Mouse (Mus musculus): Measurements from ENCODE around the gene Hoxc9. TPM values are rescaled to one million over a fixed set of nuclear protein-coding genes. Genes with fewer than 3 reads are reported as not detected.

The Hoxc9 gene
- polyA plus RNA-seq, 1 experiment from 2014 or later: not detected

DNA sequence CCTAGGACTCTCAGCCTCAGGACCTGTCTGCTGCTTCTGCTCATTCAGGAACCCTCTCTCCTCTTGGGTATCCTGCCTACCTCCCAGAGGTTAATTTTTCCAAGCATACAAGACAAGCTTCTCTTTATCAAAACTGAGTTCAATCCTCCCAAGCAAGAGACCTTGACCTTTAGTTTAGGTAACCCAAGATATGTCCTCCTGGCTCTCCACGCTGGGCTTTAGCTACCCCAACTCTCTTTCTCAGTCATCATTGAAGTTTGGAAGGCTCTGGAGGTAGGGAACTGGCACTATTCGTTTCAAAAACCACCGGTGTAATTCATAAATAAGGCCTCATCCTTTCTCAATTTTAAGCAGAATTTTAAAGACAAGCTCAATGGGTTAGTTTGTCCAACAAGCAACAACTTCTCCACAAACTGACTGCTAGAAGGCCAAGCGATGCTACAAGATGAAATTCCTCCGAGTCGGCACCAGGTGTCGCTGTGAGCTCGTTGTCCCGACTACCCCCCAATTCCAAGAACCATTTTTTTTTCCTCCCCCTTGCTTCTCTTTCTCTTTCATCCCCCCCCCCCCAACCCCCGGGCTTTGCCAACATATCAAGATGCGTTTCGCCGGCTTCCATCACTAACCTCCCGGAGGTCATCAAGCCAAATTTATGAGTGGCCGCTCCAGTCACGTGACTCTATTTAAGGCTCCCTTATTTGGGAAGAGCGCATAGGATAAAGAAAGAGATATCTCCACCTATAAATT is 37.2 kb downstream of the Hoxc9 start:
- WGBS (ENCODE audit: insufficient replicate concordance): 3% methylated on average over 17 of the region's 17 CpGs
- H3K9me3 ChIP-seq (replicated peaks; ENCODE audit: control insufficient read depth, low read length): no peaks in the 10 kb centered on the region
- no peaks in the 10 kb centered on the region for H3K36me3 ChIP-seq (ENCODE audit: control insufficient read depth, insufficient read depth, low read length)
- H3K9ac ChIP-seq (ENCODE audit: low read depth, low read length): no peak overlapping the region
- H3K27ac ChIP-seq (ENCODE audit: low read depth, low read length): no peak overlapping the region
- 0 out of 2 replicates have a peak, but pooled peaks cover 3% of the 10 kb centered on the region for H3K4me1 ChIP-seq (ENCODE audit: control insufficient read depth, insufficient read depth, low read length)
- no peak for ATAC-seq (replicated peaks; ENCODE audit: insufficient number of reproducible peaks, low FRiP score, low TSS enrichment)
- H3K4me3 ChIP-seq (ENCODE audit: low read depth, low read length): no peak overlapping the region
- H3K4me2 ChIP-seq: 0 out of 2 replicates have a peak overlapping the region, but pooled peaks have one; percentile 1
- H3K27me3 ChIP-seq (ENCODE audit: control insufficient read depth, insufficient read depth, low read length): peaks cover 98% of the 10 kb centered on the region

DNA sequence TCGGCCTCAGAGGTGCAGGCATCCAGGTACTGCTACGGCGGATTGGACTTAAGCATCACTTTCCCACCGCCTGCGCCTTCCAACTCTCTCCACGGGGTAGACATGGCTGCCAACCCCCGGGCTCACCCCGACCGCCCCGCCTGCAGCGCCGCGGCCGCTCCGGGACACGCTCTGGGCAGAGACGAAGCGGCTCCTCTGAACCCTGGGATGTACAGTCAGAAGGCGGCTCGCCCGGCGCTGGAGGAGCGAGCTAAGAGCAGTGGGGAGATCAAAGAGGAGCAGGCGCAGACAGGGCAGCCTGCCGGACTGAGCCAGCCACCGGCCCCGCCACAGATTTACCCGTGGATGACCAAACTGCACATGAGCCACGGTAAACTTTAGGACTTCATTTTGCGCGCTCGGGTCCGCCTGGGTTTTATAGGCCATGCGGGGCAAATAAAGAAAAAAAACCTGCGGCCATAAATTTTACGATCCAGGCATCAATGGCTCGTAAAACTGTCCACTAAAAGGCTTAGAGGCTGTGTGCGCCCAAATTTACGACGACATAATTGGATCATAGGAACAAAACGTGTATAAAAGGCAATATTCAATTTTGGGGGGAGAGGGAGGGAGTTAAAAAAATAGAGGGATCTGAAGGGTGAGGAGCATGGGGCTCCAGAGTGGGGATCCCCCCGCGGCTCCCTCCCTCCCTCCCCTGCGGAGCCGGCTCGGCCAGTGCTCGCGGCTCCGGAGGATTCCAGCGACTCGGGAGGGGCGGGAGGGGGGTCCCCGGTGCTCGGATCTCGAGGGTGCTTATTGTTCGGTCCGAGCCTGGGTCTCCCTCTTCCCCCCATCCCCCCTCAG is 38.1 kb downstream of the Hoxc9 start:
- 0 out of 2 replicates have a peak, but pooled peaks cover 3% of the 10 kb centered on the region for H3K4me1 ChIP-seq (ENCODE audit: control insufficient read depth, insufficient read depth, low read length)
- no peak overlapping the region for H3K9ac ChIP-seq (ENCODE audit: low read depth, low read length)
- peak overlapping the region; percentile 20 for H3K4me3 ChIP-seq (ENCODE audit: low read depth, low read length)
- no peaks in the 10 kb centered on the region for H3K36me3 ChIP-seq (ENCODE audit: control insufficient read depth, insufficient read depth, low read length)
- H3K4me2 ChIP-seq: peak overlapping the region; percentile 44
- 0 out of 2 replicates have a peak, but pooled peaks have one; percentile 40 for ATAC-seq (replicated peaks; ENCODE audit: insufficient number of reproducible peaks, low FRiP score, low TSS enrichment)
- H3K27me3 ChIP-seq (ENCODE audit: control insufficient read depth, insufficient read depth, low read length): peaks cover 98% of the 10 kb centered on the region
- 1% methylated on average over 54 of the region's 57 CpGs for WGBS (ENCODE audit: insufficient replicate concordance)
- no peak overlapping the region for H3K27ac ChIP-seq (ENCODE audit: low read depth, low read length)
- H3K9me3 ChIP-seq (replicated peaks; ENCODE audit: control insufficient read depth, low read length): no peaks in the 10 kb centered on the region

DNA sequence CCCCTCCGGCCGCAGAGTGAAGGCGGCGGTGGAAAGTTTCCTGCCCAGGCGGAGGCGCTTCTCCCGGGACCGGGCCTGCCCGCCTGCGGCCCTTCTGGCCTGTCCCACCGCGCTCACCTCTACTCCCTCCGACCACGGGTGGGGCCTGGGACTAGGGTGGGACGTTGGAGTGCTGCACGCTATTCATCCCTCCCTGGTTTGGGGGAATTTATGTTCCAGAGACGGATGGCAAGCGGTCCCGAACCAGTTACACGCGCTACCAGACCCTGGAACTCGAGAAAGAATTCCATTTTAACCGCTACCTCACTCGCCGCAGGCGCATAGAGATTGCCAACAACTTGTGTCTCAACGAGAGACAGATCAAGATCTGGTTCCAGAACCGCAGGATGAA is 38.8 kb downstream of the Hoxc9 start:
- H3K4me1 ChIP-seq (ENCODE audit: control insufficient read depth, insufficient read depth, low read length): 0 out of 2 replicates have a peak, but pooled peaks cover 3% of the 10 kb centered on the region
- no peaks in the 10 kb centered on the region for H3K36me3 ChIP-seq (ENCODE audit: control insufficient read depth, insufficient read depth, low read length)
- ATAC-seq (replicated peaks; ENCODE audit: insufficient number of reproducible peaks, low FRiP score, low TSS enrichment): no peak
- H3K4me2 ChIP-seq: peak overlapping the region; percentile 44; the same call in 1 of the 2 replicates
- H3K27me3 ChIP-seq (ENCODE audit: control insufficient read depth, insufficient read depth, low read length): peaks cover 98% of the 10 kb centered on the region
- WGBS (ENCODE audit: insufficient replicate concordance): under 1% methylated on average over 26 of the region's 28 CpGs
- H3K27ac ChIP-seq (ENCODE audit: low read depth, low read length): no peak overlapping the region
- H3K4me3 ChIP-seq (ENCODE audit: low read depth, low read length): peak overlapping the region; percentile 11; the same call in 1 of the 2 replicates
- H3K9ac ChIP-seq (ENCODE audit: low read depth, low read length): no peak overlapping the region
- no peaks in the 10 kb centered on the region for H3K9me3 ChIP-seq (replicated peaks; ENCODE audit: control insufficient read depth, low read length)

DNA sequence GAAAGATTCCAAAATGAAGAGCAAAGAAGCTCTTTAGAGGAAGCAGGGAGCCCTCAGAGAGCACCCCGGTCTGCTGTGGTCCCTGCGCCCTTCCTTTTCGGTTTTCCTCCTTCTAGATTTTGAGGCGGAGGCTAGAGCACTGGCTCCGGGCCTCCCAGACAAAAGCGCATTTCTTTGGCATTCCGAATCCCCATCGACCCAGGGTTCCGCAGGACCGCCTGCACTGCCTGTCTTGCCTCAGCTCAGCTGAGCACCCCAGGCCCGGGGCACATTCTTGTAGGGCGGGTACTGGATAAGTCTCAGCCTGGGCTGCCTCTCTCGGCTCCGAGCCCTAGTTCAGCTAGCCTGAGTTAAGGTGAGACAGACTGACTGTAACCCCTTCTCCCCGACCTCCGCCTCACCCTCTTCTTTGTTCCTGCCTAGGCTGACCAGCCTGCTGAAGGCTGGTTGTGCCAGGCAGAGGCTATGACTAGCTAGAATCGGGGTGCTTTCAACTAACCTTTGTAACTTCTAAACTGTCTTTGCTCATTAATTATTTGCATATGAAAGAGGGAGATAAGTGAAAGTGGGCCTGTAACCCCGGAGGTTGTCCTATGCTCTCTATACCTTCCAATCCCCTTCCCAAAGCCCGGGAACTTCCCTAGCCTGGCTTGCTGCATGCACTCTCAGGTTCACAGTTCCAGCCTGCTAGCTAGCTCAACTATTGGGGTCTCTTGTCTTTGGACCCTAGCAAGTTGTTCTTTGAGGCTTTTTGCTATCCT is 39.3 kb downstream of the Hoxc9 start:
- Histone ChIP-seq H3K4me1 (ENCODE audit: control insufficient read depth, insufficient read depth, low read length) (0 out of 2 replicates have a peak, but pooled peaks cover 3% of the 10 kb centered on the region), H3K4me2 (no peak overlapping the region), H3K9me3 (replicated peaks; ENCODE audit: control insufficient read depth, low read length) (no peaks in the 10 kb centered on the region), H3K27ac (ENCODE audit: low read depth, low read length) (no peak overlapping the region), H3K9ac (ENCODE audit: low read depth, low read length) (no peak overlapping the region), H3K36me3 (ENCODE audit: control insufficient read depth, insufficient read depth, low read length) (no peaks in the 10 kb centered on the region), H3K4me3 (ENCODE audit: low read depth, low read length) (peak overlapping the region; percentile 11; the same call in 1 of the 2 replicates), H3K27me3 (ENCODE audit: control insufficient read depth, insufficient read depth, low read length) (peaks cover 98% of the 10 kb centered on the region)
- ATAC-seq (replicated peaks; ENCODE audit: insufficient number of reproducible peaks, low FRiP score, low TSS enrichment): no peak
- 2% methylated on average over 19 of the region's 19 CpGs for WGBS (ENCODE audit: insufficient replicate concordance)

DNA sequence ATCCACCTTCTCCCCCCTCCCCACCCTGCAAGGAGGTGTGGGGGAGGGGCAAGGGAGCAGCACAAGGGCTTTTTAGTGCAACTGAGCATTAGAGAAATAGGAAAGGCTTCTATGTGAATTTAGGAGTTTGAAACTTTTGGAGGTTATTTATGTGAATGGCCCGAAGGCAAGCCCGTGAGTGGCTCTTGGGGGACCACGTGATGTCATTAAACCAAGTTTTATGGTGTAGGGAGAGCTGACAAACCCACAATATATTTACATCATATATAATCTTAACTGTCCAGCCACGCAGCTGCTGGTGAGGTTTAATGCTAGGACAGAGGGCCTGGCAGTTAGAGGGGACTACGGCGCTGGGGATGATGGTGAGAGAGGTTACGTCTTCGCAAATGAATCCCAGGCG is 42.4 kb downstream of the Hoxc9 start, which contains the start of gene Hoxc4:
Hoxc4 (plus strand) TSS at position 299 of the 400 bp plus-strand sequence.
- H3K4me1 ChIP-seq (ENCODE audit: control insufficient read depth, insufficient read depth, low read length): 0 out of 2 replicates have a peak, but pooled peaks cover 3% of the 10 kb centered on the region

DNA sequence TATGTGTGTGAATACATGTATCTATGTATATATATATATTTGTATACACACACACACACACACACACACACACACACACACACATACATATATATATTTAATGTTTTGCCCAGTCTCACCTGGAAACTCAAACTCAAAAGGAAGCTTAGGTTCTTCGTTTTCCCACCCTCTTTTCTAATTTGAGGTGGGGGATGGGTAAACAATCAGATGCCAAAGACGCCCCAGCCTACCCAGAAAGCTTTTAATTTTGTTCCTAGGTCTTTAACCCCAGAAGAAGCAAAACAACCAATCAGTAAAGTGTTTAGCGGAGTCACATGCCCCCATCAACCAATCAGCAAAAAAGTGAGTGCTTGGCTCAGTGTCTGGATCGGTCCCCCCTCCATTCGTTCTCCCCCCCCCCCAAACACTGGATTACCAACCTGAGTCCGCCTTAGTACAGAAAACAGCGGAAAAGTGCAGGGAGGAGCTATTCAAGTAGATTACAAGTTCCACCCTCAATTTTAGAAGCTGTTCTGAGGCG is 44.7 kb downstream of the Hoxc9 start:
- H3K9me3 ChIP-seq (replicated peaks; ENCODE audit: control insufficient read depth, low read length): no peaks in the 10 kb centered on the region

More for the DNA sequence above, 42.4 kb downstream of the Hoxc9 start, which contains the start of gene Hoxc4:
- Histone ChIP-seq H3K27ac (ENCODE audit: low read depth, low read length) (no peak within 1 kb of the TSS), H3K9ac (ENCODE audit: low read depth, low read length) (no peak within 1 kb of the TSS), H3K27me3 (ENCODE audit: control insufficient read depth, insufficient read depth, low read length) (peaks cover 99% of the 10 kb centered on the region), H3K36me3 (ENCODE audit: control insufficient read depth, insufficient read depth, low read length) (no peaks in the 10 kb centered on the region), H3K4me3 (ENCODE audit: low read depth, low read length) (no peak within 1 kb of the TSS), H3K9me3 (replicated peaks; ENCODE audit: control insufficient read depth, low read length) (no peaks in the 10 kb centered on the region), H3K4me2 (no peak within 1 kb of the TSS)
- 9% methylated on average over 9 of the region's 9 CpGs for WGBS (ENCODE audit: insufficient replicate concordance)
- no peak for ATAC-seq (replicated peaks; ENCODE audit: insufficient number of reproducible peaks, low FRiP score, low TSS enrichment)

DNA sequence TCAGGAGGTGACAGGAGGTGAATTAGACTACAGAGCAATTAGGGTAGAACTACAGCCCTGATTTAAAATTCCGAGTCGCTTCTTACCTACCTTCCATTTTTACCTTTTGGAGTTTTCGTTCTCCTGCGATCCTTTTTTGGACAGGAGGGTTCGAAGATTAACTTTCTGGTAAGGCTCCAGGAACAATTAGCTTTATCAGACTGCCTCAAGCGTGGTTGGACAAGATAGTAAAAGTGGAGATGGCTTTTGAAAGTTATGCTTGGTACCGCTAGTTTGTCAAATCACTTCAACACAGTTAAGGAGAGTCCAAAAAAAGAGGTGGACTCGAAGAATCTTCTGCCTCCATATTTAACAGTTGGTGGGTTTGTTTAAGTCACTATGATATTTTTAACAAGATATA is 45.3 kb downstream of the Hoxc9 start:
- no peak overlapping the region for H3K4me2 ChIP-seq
- no peak for ATAC-seq (replicated peaks; ENCODE audit: insufficient number of reproducible peaks, low FRiP score, low TSS enrichment)

More for the DNA sequence above, 44.7 kb downstream of the Hoxc9 start:
- Histone ChIP-seq H3K27ac (ENCODE audit: low read depth, low read length) (no peak overlapping the region), H3K4me2 (no peak overlapping the region), H3K27me3 (ENCODE audit: control insufficient read depth, insufficient read depth, low read length) (peaks cover 96% of the 10 kb centered on the region), H3K9ac (ENCODE audit: low read depth, low read length) (no peak overlapping the region), H3K4me3 (ENCODE audit: low read depth, low read length) (no peak overlapping the region), H3K36me3 (ENCODE audit: control insufficient read depth, insufficient read depth, low read length) (no peaks in the 10 kb centered on the region), H3K4me1 (ENCODE audit: control insufficient read depth, insufficient read depth, low read length) (no peaks in the 10 kb centered on the region)
- WGBS (ENCODE audit: insufficient replicate concordance): 2% methylated on average over 8 of the region's 8 CpGs
- no peak for ATAC-seq (replicated peaks; ENCODE audit: insufficient number of reproducible peaks, low FRiP score, low TSS enrichment)

DNA sequence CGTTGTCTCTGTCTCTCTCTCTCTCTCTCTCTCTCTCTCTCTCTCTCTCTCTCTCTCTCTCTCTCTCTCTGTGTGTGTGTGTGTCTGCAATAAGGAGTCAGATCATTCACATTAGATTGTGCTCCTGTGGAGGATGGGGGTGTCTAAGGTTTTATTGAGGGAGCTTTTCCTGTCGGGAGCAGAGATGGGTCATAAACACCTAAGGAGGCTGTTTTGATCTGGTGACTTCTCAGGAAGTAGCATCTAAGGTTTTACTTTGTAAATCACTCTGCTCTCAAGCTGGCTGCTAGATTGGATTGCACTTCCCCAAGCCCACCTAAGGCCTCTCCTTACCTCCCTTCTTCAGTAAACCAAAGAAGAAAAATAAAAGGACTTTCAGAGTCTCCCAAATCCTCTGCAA is 47.9 kb downstream of the Hoxc9 start:
- Histone ChIP-seq H3K9me3 (replicated peaks; ENCODE audit: control insufficient read depth, low read length) (no peaks in the 10 kb centered on the region), H3K4me3 (ENCODE audit: low read depth, low read length) (no peak overlapping the region), H3K36me3 (ENCODE audit: control insufficient read depth, insufficient read depth, low read length) (no peaks in the 10 kb centered on the region), H3K4me1 (ENCODE audit: control insufficient read depth, insufficient read depth, low read length) (no peaks in the 10 kb centered on the region), H3K9ac (ENCODE audit: low read depth, low read length) (no peak overlapping the region), H3K27me3 (ENCODE audit: control insufficient read depth, insufficient read depth, low read length) (peaks cover 94% of the 10 kb centered on the region), H3K27ac (ENCODE audit: low read depth, low read length) (no peak overlapping the region), H3K4me2 (no peak overlapping the region)
- ATAC-seq (replicated peaks; ENCODE audit: insufficient number of reproducible peaks, low FRiP score, low TSS enrichment): no peak
- WGBS (ENCODE audit: insufficient replicate concordance): 0% methylated on average over 2 of the region's 2 CpGs

More for the DNA sequence above, 45.3 kb downstream of the Hoxc9 start:
- H3K4me3 ChIP-seq (ENCODE audit: low read depth, low read length): no peak overlapping the region
- no peaks in the 10 kb centered on the region for H3K4me1 ChIP-seq (ENCODE audit: control insufficient read depth, insufficient read depth, low read length)
- no peak overlapping the region for H3K27ac ChIP-seq (ENCODE audit: low read depth, low read length)
- 10% methylated on average over 8 of the region's 8 CpGs for WGBS (ENCODE audit: insufficient replicate concordance)
- H3K9ac ChIP-seq (ENCODE audit: low read depth, low read length): no peak overlapping the region
- H3K36me3 ChIP-seq (ENCODE audit: control insufficient read depth, insufficient read depth, low read length): no peaks in the 10 kb centered on the region
- H3K9me3 ChIP-seq (replicated peaks; ENCODE audit: control insufficient read depth, low read length): no peaks in the 10 kb centered on the region
- H3K27me3 ChIP-seq (ENCODE audit: control insufficient read depth, insufficient read depth, low read length): peaks cover 96% of the 10 kb centered on the region

All from heart, embryonic 11.5 days (tissue).